Mouse (Mus musculus): Measurements from ENCODE around the gene Pakap.

DNA sequence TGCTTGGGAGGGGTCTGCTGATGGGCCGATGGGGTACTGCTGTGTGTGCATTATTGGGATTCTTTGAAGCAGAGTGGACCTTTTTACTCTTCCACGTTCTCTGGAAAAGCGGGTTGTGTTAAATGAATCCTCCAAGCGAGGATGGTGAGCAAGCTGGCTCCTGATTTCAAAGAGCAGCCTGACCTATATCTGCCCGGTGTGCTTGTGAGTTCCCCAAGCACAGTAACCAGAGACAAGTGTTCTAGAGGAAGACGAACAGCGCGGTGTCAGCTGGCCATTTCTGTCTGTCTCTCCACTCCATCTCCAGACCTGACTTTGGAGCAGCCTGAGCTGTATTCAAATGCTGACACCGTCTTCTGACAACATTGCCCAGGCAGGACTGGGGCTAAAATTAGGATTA is 71.0 kb downstream of the Pakap start:
- TF ChIP-seq GATA1 (IDR thresholded peaks at IDR 0.05; ENCODE audit: low read length) (no peak), TAL1 (IDR thresholded peaks at IDR 0.05; ENCODE audit: low read length) (no peak)

Measured in erythroblast, embryonic 14.5 days (primary cell).